Mouse (Mus musculus): Measurements from ENCODE around the gene Nova2. TPM values are rescaled to one million over a fixed set of nuclear protein-coding genes. Genes with fewer than 3 reads are reported as not detected.
A peak's percentile ranks its signal among the peaks of the same experiment; 100 is the strongest.

Nova2 gene
- total RNA-seq, 2 experiments from 2014 or later: 2.6 to 3.3 TPM

DNA sequence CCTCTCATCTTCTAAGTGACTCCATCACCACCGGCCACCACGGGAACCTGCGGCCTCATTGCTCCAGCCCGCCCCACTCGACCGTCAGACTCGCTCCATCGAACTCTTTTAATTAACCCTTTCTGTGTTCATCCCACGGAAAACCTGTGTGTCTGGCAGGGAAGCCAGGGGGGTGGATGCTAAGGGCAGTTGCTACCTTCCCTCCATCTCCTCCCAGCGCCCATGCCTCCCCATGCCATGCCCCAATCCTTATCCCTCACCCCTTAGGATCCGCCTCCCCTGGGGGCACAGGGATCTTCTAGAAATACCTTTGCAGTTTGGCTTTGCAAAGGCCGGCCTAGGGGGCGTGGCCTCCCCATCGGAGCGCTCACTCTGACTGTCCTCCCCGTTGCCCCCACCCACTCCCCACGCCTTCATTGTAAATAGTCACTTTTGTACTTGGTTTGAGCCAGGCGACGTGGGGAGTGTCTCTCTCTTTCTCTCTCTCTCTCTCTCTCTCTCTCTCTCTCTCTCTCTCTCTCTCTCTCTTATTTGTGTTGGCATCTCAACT is 37.7 kb downstream of the Nova2 start:
- no peak for DNase-seq
- intact Hi-C loops (cut with DNase I; ENCODE audit: low total_unique reads): no loop called here

DNA sequence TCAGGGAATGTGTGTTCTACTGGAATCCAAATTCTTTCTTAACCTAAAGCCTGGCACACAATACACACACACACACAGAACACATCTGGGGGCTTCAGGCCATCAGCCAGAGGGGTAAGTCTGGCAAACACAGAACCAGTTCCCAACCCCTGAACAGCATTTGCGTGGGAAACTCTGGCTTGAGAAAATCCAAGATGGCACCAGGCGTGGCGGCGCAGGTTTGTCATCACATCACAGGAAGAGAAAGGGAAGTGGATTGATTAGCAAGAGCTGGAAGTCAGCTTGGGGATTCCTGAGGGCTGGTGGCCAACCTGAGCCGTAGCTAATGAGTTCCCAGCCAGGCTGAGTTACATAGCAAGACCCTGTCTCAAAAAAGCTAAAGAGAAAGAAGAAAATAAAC is 39.6 kb downstream of the Nova2 start:
- intact Hi-C loops (cut with DNase I; ENCODE audit: low total_unique reads): no loop called here
- no peak for DNase-seq

DNA sequence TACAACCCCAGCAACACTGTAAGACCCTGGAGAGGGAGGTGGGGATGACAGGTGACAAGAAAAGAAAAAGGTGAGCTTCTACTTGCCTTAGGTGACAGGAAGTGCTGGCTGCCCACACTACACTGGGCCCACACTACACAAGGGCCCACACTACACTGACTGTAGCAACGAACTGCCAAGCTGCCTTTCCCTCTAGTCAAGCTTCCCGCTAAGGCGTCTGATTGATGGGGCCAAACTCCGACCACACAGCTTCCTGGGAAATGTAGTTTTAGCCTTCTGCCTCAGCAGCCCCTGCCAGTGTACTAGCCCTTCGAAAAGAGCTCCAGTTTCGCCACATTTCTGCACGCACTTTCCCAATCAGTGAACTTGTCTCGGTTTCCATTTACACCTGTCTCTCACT is 41.9 kb downstream of the Nova2 start:
- intact Hi-C loops (cut with DNase I; ENCODE audit: low total_unique reads): no loop called here
- DNase-seq: no peak

GRCm38 (mm10) chr7:18970956-18971355 is 45.3 kb downstream of the Nova2 start:
- DNase-seq: no peak
- intact Hi-C loops (cut with DNase I; ENCODE audit: low total_unique reads): no loop called here

DNA sequence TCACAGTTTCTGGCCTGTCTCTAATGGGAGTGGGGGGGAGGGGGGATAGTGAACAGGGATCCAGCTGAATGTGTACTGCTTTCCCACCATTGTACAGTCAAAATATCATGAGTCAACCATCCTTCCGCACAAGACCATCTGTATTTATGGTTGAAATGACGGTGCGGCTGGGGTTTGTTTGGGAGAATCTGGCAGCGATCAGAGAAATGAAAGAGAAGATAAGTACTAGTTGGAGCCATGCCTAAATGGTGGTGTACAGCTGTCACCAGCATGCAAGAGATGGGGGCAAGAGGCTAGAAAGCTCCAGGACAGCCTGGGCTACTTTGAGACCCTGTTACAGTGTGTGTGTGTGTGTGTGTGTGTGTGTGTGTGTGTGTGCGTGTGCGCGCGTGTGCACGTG is 52.7 kb downstream of the Nova2 start:
- no peak for DNase-seq
- intact Hi-C loops (cut with DNase I; ENCODE audit: low total_unique reads): no loop called here

GRCm38 (mm10) chr7:18986503-18986902 is 60.8 kb downstream of the Nova2 start:
- no peak for DNase-seq
- intact Hi-C loops (cut with DNase I; ENCODE audit: low total_unique reads): loop anchor here (10.0 kb wide), 1 partner anchor 72 kb away; the partner anchor contains the start of gene Ccdc61

- no peak for DNase-seq
- intact Hi-C loops (cut with DNase I; ENCODE audit: low total_unique reads): loop anchor here (10.0 kb wide), 1 partner anchor 72 kb away; the partner anchor contains the start of gene Ccdc61
Observed at GRCm38 (mm10) chr7:18987100-18987499, 61.4 kb downstream of the Nova2 start, which contains the start of gene Nanos2. Gene Nanos2, plus strand, starts transcription at chr7:18987400.

GRCm38 (mm10) chr7:18987747-18988146 is 62.1 kb downstream of the Nova2 start:
- no peak for DNase-seq

DNA sequence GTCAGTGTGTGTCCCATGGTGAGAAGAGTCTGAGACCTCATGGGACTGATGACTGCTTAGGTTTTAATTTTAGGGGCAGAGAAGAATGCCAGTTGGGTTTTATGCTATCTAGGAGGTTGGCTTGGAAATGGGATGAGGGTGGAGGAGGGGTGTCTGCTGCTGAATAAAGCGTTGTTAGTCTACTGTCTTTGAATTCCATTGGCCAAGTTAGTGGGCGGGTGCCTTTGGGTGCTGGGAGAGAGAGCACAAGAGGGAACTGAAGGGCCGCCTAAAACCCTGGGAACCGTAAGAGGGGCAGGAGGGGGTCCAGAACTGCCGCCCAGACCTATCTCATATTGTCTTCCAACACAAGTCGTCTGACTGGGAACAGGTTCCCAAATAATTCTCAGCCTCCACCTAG is 63.1 kb downstream of the Nova2 start:
- intact Hi-C loops (cut with DNase I; ENCODE audit: low total_unique reads): loop anchor here (10.0 kb wide), 1 partner anchor 74 kb away; the partner anchor contains the start of gene Ccdc61
- DNase-seq: no peak

More at GRCm38 (mm10) chr7:18987747-18988146, 62.1 kb downstream of the Nova2 start:
- intact Hi-C loops (cut with DNase I; ENCODE audit: low total_unique reads): loop anchor here (10.0 kb wide), 1 partner anchor 73 kb away; the partner anchor contains the start of gene Ccdc61

- no peak for DNase-seq
- intact Hi-C loops (cut with DNase I; ENCODE audit: low total_unique reads): loop anchor here (10.0 kb wide), 1 partner anchor 75 kb away; the partner anchor contains the start of gene Ccdc61
Observed at GRCm38 (mm10) chr7:18989995-18990394, 64.3 kb downstream of the Nova2 start.

- peak; percentile 99 for DNase-seq
- intact Hi-C loops (cut with DNase I; ENCODE audit: low total_unique reads): no loop called here
Observed at GRCm38 (mm10) chr7:18990601-18991295, 65.1 kb downstream of the Nova2 start, which contains the start of gene Mypop. Gene Mypop, plus strand, starts transcription at chr7:18991245.

- intact Hi-C loops (cut with DNase I; ENCODE audit: low total_unique reads): no loop called here
- DNase-seq: no peak
Observed at GRCm38 (mm10) chr7:18991660-18992293, 66.1 kb downstream of the Nova2 start.

DNA sequence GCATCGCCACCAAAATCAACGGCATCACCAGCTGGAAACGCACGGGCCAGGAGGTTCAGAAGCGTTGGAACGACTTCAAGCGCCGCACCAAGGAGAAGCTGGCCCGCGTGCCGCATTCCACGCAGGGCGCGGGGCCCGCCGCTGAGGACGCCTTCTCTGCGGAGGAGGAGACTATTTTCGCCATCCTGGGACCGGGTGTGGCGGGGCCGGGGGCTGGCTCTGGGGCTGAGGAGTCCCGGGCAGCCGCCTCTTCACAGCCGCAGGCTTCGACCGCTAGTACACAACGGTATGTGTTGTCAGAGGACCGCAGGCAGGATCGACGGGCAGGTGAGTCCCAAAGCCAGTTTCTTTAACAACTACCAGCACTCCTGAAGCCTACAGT is 66.6 kb downstream of the Nova2 start:
- DNase-seq: peak; percentile 34

DNA sequence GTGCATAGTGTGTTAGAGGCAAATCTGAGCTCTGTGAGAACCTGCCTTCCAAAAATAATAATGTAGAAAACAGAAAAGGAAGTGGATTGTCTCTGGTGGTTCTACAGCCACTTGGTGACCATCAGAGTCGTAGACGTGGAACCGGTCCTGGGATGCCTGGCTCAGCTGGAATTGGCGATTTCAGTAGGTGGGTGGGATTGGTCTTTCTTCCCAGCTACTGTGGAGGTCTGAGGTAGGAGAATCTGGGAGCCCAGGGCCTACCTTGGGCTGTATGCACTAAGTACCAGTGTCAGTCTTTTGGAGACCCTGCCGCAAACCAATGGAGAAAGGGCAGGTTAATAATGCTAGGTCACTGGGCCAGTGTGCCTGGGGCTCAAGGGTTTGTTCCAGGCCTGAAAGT is 67.3 kb downstream of the Nova2 start:
- intact Hi-C loops (cut with DNase I; ENCODE audit: low total_unique reads): no loop called here
- no peak for DNase-seq

More for the DNA sequence above, 66.6 kb downstream of the Nova2 start:
- intact Hi-C loops (cut with DNase I; ENCODE audit: low total_unique reads): no loop called here

- no peak for DNase-seq
- intact Hi-C loops (cut with DNase I; ENCODE audit: low total_unique reads): no loop called here
Observed at GRCm38 (mm10) chr7:18998835-18999234, 73.1 kb downstream of the Nova2 start.

- intact Hi-C loops (cut with DNase I; ENCODE audit: low total_unique reads): no loop called here
- no peak for DNase-seq
Observed at GRCm38 (mm10) chr7:19000421-19000820, 74.7 kb downstream of the Nova2 start.

DNA sequence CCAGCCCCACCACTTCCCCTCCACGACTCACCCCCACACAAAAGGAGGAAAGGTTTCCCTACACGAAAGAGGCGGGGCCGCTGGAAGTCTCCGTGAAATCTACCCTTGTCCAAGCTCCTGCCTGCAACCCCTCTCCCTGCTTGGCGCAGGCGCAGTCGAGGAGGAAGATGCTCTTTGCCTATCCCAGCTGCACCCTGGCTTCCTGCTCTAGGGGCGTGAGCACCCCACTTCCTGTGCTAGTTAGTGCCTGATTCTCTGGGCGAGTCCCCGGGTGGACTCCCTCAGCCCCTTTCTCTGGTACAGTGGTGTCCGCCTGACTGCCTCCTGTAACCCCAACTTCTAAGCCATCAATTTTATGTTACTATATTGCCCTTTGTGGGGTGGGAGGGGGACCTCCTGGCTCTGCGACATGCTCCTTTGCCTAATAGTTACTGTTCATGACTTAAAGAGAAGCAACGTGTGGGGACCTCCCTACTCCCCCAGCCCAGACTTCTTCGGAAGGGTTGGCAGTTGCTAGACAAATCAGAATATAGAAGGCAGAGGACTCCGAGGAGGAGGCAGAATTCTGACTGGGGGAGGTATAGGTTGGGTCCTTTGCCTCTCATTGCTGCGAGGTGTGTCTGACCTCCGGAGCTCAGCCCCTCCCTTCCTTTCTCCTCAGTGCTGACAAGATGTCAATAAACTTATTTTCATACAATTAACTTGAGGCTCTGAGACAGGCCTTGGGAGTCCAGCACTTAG is 75.5 kb downstream of the Nova2 start:
- peak; percentile 69 for DNase-seq
- intact Hi-C loops (cut with DNase I; ENCODE audit: low total_unique reads): no loop called here

DNA sequence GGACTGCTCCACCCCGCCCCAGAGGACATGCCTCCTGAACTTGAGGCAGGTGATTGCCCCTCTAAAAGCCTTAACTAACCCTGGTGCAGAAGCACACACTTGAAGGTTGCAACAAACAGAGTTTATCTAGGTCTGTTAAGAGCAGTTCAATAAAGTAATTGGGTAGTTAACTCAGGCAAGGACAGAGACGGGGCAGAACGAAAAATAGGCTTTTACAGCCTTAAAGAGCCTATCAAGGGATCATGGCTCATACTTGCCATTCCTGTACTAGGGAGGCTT is 76.1 kb downstream of the Nova2 start:
- no peak for DNase-seq
- intact Hi-C loops (cut with DNase I; ENCODE audit: low total_unique reads): no loop called here

GRCm38 (mm10) chr7:19002115-19002514 is 76.4 kb downstream of the Nova2 start:
- intact Hi-C loops (cut with DNase I; ENCODE audit: low total_unique reads): no loop called here
- DNase-seq: no peak

DNA sequence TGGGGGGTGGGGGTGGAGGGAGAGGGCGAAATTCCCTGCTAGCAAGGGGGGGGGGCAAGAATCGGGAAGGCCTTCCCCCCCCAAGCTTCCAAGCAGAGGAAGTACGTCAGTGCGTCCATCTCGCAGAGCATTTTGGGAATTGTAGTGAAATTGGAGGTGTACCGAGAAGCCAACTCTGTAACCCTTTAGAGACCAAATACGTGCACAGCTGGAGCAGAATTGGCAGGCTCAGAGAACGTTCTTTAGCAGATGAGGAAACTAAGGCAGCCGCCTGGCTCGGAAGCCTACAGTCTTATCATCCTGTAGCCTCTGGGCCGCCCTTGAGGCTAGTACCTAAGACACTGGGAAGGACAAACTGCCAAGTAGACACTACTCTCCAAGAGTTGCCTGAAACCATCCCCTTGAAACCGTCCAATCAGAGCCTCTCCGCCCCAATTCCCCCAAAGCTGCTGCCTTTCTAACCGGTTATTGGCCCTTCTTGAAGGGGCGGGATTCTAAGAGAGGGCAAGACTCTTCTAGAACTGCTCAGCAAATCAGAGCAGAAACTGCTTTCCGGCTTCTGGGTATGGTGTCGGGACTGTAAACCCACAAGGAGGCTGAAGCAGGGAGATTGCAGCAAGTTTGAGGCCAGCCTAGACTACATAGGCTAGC is 77.3 kb downstream of the Nova2 start:
- intact Hi-C loops (cut with DNase I; ENCODE audit: low total_unique reads): no loop called here
- peak; percentile 65 for DNase-seq
